Mouse (Mus musculus): ENCODE data around the gene Serbp1. TPM values are rescaled to one million over a fixed set of nuclear protein-coding genes. Genes with fewer than 3 reads are reported as not detected.
A peak's percentile ranks its signal among the peaks of the same experiment; 100 is the strongest.

Serbp1 gene
- total RNA-seq, 2 experiments from 2014 or later = 214 to 221 TPM

DNA sequence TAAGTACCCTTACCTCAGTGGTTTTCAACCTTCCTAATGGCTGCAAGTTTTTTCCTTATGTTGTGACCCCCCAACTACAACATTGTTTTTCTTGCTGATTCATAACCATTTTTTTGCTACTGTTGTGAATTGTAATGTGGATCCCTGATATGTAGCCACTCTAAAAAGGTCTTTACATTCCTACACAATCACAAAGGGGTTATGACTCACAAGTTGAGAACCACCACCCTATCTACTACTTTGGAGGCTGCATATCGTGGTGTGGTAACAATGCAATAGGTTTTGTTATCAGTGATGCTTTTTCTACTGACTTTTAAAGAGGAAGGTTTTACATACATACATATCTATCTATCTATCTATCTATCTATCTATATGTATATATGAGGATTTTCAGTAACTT lies 44.9 kb downstream of the Serbp1 start:
- no peak for DNase-seq (ENCODE audit: low spot score in 2 of 2)

DNA sequence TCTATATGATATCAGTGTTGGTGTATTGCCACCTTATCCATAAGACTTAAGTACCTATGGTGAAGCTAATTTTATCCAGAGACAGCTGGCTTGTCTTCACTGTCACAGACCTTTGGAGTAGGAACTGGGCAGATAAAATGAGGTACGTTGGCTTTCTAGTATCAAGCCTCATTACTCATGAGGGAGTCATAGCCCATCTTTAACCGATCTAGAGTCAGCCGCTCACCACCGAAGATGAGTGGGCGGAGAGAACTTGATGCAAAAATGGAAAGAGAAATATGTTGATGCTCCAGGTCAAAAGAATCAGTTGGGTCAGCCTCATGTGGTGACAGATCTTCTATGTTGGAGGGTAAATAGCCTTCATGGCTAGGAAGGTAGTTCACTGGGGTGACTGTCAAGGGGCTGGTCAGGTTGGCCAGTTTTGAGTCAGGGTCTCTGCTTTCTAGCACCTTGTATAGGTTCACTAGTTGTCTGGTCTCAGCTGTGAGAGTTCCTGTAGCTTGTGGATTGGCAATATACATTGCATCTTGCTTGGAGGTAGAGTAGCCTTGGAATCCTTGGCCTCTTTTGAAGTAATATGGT lies 54.2 kb downstream of the Serbp1 start:
- H3K4me3 ChIP-seq = no peak overlapping the region
- no peak for DNase-seq (ENCODE audit: low spot score in 2 of 2)
- no peak for TF ChIP-seq CTCF (conservative IDR thresholded peaks at IDR 0.05)
- no peak overlapping the region for H3K27ac ChIP-seq

More for the DNA sequence above, 44.9 kb downstream of the Serbp1 start:
- H3K4me3 ChIP-seq = no peak overlapping the region
- no peak overlapping the region for H3K27ac ChIP-seq
- TF ChIP-seq CTCF (conservative IDR thresholded peaks at IDR 0.05) = no peak

- no peak overlapping the region for H3K27ac ChIP-seq
- DNase-seq (ENCODE audit: low spot score in 2 of 2) = no peak
- peak; percentile 54 for TF ChIP-seq CTCF (conservative IDR thresholded peaks at IDR 0.05)
- no peak overlapping the region for H3K4me3 ChIP-seq
These were observed 58.1 kb downstream of the Serbp1 start for GRCm38 (mm10) chr6:67296126-67296525.

DNA sequence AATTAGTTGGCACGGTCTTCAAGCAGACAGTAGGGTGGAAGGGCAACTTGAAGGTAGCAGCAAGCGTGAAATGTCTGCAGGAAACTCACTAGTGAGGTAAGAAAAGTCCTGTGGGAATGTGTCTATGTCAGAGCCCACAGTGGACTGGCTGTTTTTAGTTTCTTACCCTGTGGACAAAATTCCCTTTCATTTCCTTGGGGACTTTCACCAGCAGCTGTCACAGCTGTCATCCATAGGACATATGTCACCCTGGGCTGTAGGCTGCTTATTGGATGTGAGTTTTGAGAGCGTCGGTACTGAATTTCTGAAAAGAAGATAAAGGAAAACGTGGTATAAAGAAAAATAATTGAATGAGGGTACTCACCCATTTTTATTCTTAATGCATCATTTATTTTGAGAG lies 60.8 kb downstream of the Serbp1 start:
- H3K4me3 ChIP-seq = no peak overlapping the region
- DNase-seq (ENCODE audit: low spot score in 2 of 2) = no peak
- H3K27ac ChIP-seq = no peak overlapping the region
- TF ChIP-seq CTCF (conservative IDR thresholded peaks at IDR 0.05) = no peak

- DNase-seq (ENCODE audit: low spot score in 2 of 2) = no peak
- no peak overlapping the region for H3K4me3 ChIP-seq
- no peak for TF ChIP-seq CTCF (conservative IDR thresholded peaks at IDR 0.05)
- 0 out of 2 replicates have a peak overlapping the region, but pooled peaks have one; percentile 36 for H3K27ac ChIP-seq
These were observed 62.3 kb downstream of the Serbp1 start for GRCm38 (mm10) chr6:67300300-67300699.

GRCm38 (mm10) chr6:67300710-67301163 lies 62.8 kb downstream of the Serbp1 start:
- H3K27ac ChIP-seq = 0 out of 2 replicates have a peak overlapping the region, but pooled peaks have one; percentile 36
- TF ChIP-seq CTCF (conservative IDR thresholded peaks at IDR 0.05) = no peak
- no peak overlapping the region for H3K4me3 ChIP-seq
- DNase-seq (ENCODE audit: low spot score in 2 of 2) = peak; percentile 15 to 42

DNA sequence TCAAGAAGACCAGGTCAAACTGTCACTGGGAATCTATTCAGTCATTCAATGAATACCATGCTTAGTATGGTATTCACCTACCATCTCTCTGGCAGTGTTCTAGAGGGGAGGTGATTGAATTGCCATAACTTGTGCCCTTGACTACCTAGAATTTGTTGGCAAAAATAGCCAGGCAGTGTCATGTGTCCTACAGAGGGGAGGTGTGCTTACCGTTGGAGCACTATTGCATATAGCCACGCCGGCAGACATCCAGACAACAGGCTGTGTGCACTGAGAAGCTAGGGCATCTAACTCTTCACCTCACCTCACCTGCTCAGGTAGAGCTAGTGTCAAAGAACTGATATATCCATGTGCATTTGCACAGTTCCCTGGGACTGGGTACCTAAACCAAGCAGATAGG lies 63.3 kb downstream of the Serbp1 start:
- no peak for TF ChIP-seq CTCF (conservative IDR thresholded peaks at IDR 0.05)
- H3K27ac ChIP-seq = 0 out of 2 replicates have a peak overlapping the region, but pooled peaks have one; percentile 36

GRCm38 (mm10) chr6:67302471-67302870 lies 64.5 kb downstream of the Serbp1 start:
- Histone ChIP-seq H3K27ac (no peak overlapping the region), H3K4me3 (no peak overlapping the region)
- TF ChIP-seq CTCF (conservative IDR thresholded peaks at IDR 0.05) = no peak
- DNase-seq (ENCODE audit: low spot score in 2 of 2) = no peak

More for the DNA sequence above, 63.3 kb downstream of the Serbp1 start:
- DNase-seq (ENCODE audit: low spot score in 2 of 2) = no peak
- H3K4me3 ChIP-seq = no peak overlapping the region

DNA sequence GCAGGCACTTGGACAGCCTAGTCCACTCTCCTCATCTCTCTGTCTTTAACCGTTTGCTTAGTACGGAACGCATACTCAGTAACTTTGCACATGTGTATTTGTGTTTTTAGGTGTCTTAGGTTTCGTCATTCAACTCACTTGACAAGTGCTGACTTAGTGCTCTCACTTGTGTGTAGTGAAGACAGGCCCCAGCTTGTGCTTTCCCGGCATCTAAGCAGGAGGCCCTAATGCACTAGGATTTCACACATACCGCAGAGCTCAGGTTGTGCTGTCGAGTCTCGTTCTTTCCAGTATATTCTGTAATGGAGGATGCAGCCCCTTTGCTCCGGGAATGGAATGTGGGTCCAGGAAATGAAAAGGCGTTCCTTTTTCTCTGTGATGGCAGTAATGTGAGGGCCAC lies 65.2 kb downstream of the Serbp1 start:
- Histone ChIP-seq H3K4me3 (no peak overlapping the region), H3K27ac (no peak overlapping the region)
- no peak for TF ChIP-seq CTCF (conservative IDR thresholded peaks at IDR 0.05)
- DNase-seq (ENCODE audit: low spot score in 2 of 2) = no peak

GRCm38 (mm10) chr6:67308994-67309393 lies 71.0 kb downstream of the Serbp1 start:
- Histone ChIP-seq H3K4me3 (no peak overlapping the region), H3K27ac (no peak overlapping the region)
- no peak for DNase-seq (ENCODE audit: low spot score in 2 of 2)
- no peak for TF ChIP-seq CTCF (conservative IDR thresholded peaks at IDR 0.05)

GRCm38 (mm10) chr6:67309752-67310151 lies 71.8 kb downstream of the Serbp1 start:
- DNase-seq (ENCODE audit: low spot score in 2 of 2) = no peak
- Histone ChIP-seq H3K4me3 (no peak overlapping the region), H3K27ac (no peak overlapping the region)
- no peak for TF ChIP-seq CTCF (conservative IDR thresholded peaks at IDR 0.05)

DNA sequence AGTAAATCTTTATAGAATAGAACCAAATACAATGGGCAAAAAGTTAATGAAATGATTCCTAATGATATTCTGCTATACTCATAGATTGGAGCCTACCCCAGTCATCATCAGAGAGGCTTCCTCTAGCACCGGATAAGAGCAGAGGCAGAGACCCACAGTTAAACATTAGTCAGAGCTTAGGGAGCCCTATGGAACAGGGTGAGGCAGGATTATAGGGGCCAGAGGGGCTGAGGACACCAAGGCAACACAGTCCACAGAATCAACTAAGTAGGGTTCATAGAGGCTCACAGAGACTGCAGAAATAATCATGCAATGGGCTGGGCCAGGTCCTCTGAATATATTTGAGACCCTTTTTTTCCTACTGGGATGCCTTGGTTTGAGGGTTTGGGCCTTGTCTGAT lies 76.7 kb downstream of the Serbp1 start:
- Histone ChIP-seq H3K4me3 (no peak overlapping the region), H3K27ac (no peak overlapping the region)
- no peak for TF ChIP-seq CTCF (conservative IDR thresholded peaks at IDR 0.05)
- DNase-seq (ENCODE audit: low spot score in 2 of 2) = no peak

- H3K27ac ChIP-seq = no peak overlapping the region
- no peak for TF ChIP-seq CTCF (conservative IDR thresholded peaks at IDR 0.05)
- no peak for DNase-seq (ENCODE audit: low spot score in 2 of 2)
- no peak overlapping the region for H3K4me3 ChIP-seq
These were observed 79.1 kb downstream of the Serbp1 start for GRCm38 (mm10) chr6:67317068-67317467.

DNA sequence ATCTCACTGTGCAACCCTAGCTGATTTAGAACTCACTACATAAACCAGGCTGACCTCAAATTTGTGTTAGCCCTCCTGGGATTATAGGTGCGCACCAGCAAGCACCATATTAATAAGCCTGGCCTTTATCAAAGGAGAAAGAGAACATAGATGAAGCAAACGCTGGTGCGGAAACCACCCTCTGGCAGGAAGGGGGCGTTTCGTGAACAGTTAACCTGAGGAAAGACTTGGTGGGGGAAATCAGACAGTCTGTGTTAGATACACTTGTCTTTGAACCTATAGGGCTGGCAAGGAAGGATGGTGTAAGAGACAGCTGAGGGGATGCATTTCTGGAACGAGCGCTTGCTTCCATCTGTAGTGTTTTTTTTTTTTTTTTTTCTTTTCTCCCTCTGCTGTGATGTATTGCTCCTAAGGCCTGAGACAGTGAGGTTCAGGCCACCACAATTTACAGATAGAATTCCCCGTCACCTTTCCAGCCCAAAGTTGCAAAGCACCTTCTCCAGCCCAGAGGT lies 79.9 kb downstream of the Serbp1 start:
- Histone ChIP-seq H3K27ac (no peak overlapping the region), H3K4me3 (no peak overlapping the region)
- no peak for TF ChIP-seq CTCF (conservative IDR thresholded peaks at IDR 0.05)
- no peak for DNase-seq (ENCODE audit: low spot score in 2 of 2)

Data from layer of hippocampus, adult 2 months (tissue).